Comparison of ENCODE assay signal across 8 mouse cellular contexts in genomic region chr19:9982151-9982851, GRCm38 (mm10). TPM values are rescaled to one million over a fixed set of nuclear protein-coding genes. Genes with fewer than 3 reads are reported as not detected.
A peak's percentile ranks its signal among the peaks of the same experiment; 100 is the strongest.
DNase-seq lines count a peak whose midpoint lies in the region; ATAC-seq and TF ChIP-seq lines count a peak whose summit lies in the region.

No protein-coding gene starts in this region.

- H3K9me3 ChIP-seq in heart, embryonic 11.5 days (replicated peaks; ENCODE audit: control insufficient read depth, low read length) = no peaks in the 10 kb centered on the region
- H3K9me3 ChIP-seq in kidney, embryonic 16.5 days (ENCODE audit: low read length) = no peaks in the 10 kb centered on the region

- H3K27me3 ChIP-seq in heart, embryonic 11.5 days (ENCODE audit: control insufficient read depth, insufficient read depth, low read length) = no peaks in the 10 kb centered on the region
- H3K27me3 ChIP-seq in kidney, embryonic 16.5 days (ENCODE audit: insufficient read depth, low read length) = no peaks in the 10 kb centered on the region
- no peaks in the 10 kb centered on the region for H3K27me3 ChIP-seq in liver, adult 2 months (ENCODE audit: control insufficient read depth, insufficient read depth, low read length)
- no peaks in the 10 kb centered on the region for H3K27me3 ChIP-seq in myocyte (ENCODE audit: control insufficient read depth, insufficient read depth, insufficient read length)
- H3K27me3 ChIP-seq in splenic B cell, adult 2 months (ENCODE audit: control insufficient read depth, insufficient read depth, low read length, poor library complexity, severe bottlenecking) = no peaks in the 10 kb centered on the region

- peak; percentile 96 to 97 for DNase-seq in B cell, adult 2 months
- peak; percentile 99 for DNase-seq in brain, adult 2 months (ENCODE audit: low read depth, low spot score)
- peak; percentile 85 for DNase-seq in liver, adult 2 months (ENCODE audit: extremely low read depth, low read depth, low spot score)
- DNase-seq in splenic B cell, adult 2 months (ENCODE audit: low read depth, low spot score) = peak; percentile 99

- H3K4me1 ChIP-seq in heart, embryonic 11.5 days (ENCODE audit: control insufficient read depth, insufficient read depth, low read length) = peaks cover 24% of the 10 kb centered on the region
- peaks cover 27% of the 10 kb centered on the region for H3K4me1 ChIP-seq in kidney, embryonic 16.5 days (ENCODE audit: insufficient read depth, low read length)
- H3K4me1 ChIP-seq in liver, adult 2 months (ENCODE audit: control insufficient read depth, insufficient read depth, low read length) = peaks cover 31% of the 10 kb centered on the region

- H3ac ChIP-seq in myocyte (ENCODE audit: control insufficient read depth, insufficient read length) = peak overlapping the region; percentile 69

- H3K79me2 ChIP-seq in liver, adult 2 months (ENCODE audit: control insufficient read depth, insufficient read depth, low read length) = peaks cover 7% of the 10 kb centered on the region; the same call in 1 of the 2 replicates
- peaks cover 23% of the 10 kb centered on the region for H3K79me2 ChIP-seq in myocyte (ENCODE audit: control insufficient read depth, insufficient read depth)

- TF ChIP-seq POLR2A in liver, adult 2 months (IDR thresholded peaks at IDR 0.05; ENCODE audit: extremely low read depth, insufficient read depth, low read length) = peak; percentile 98
- TF ChIP-seq POLR2A in myocyte (IDR thresholded peaks at IDR 0.05; ENCODE audit: insufficient read length, low read depth) = peak; percentile 94

- WGBS in heart, embryonic 11.5 days (ENCODE audit: insufficient replicate concordance) = under 1% methylated on average over 59 of the region's 59 CpGs
- under 1% methylated on average over 58 of the region's 59 CpGs for WGBS in kidney, embryonic 16.5 days
- 1% methylated on average over 59 of the region's 59 CpGs for WGBS in liver, adult 2 months

- peak overlapping the region; percentile 94 for H3K9ac ChIP-seq in heart, embryonic 11.5 days (ENCODE audit: low read depth, low read length)
- peak overlapping the region; percentile 93 for H3K9ac ChIP-seq in kidney, embryonic 16.5 days (replicated peaks; ENCODE audit: low read length)
- peak overlapping the region; percentile 99 for H3K9ac ChIP-seq in liver, adult 2 months (ENCODE audit: low read depth, low read length)

- H3K36me3 ChIP-seq in heart, embryonic 11.5 days (ENCODE audit: control insufficient read depth, insufficient read depth, low read length) = peaks cover 18% of the 10 kb centered on the region
- H3K36me3 ChIP-seq in kidney, embryonic 16.5 days (ENCODE audit: insufficient read depth, low read length) = peaks cover 20% of the 10 kb centered on the region
- peaks cover 22% of the 10 kb centered on the region for H3K36me3 ChIP-seq in liver, adult 2 months (ENCODE audit: control insufficient read depth, insufficient read depth, low read length)
- H3K36me3 ChIP-seq in myocyte (ENCODE audit: control insufficient read depth, insufficient read depth) = peaks cover 27% of the 10 kb centered on the region
- peaks cover 12% of the 10 kb centered on the region for H3K36me3 ChIP-seq in splenic B cell, adult 2 months (ENCODE audit: control insufficient read depth, insufficient read depth, low read length, poor library complexity, severe bottlenecking)

- peak overlapping the region; percentile 90 for H3K4me3 ChIP-seq in heart, embryonic 11.5 days (ENCODE audit: low read depth, low read length)
- H3K4me3 ChIP-seq in kidney, embryonic 16.5 days (ENCODE audit: low read length) = peak overlapping the region; percentile 95
- peak overlapping the region; percentile 93 for H3K4me3 ChIP-seq in liver, adult 2 months (ENCODE audit: insufficient read depth, low read depth, low read length)
- H3K4me3 ChIP-seq in myocyte = peak overlapping the region; percentile 74

- peak; percentile 76 for ATAC-seq in erythroblast, adult 5-6 weeks (replicated peaks; ENCODE audit: low FRiP score, poor library complexity, severe bottlenecking)
- peak; percentile 95 for ATAC-seq in heart, embryonic 11.5 days (replicated peaks; ENCODE audit: insufficient number of reproducible peaks, low FRiP score, low TSS enrichment)
- ATAC-seq in kidney, embryonic 16.5 days (ENCODE audit: low FRiP score, low TSS enrichment) = peak; percentile 98

- peak overlapping the region; percentile 91 for H3K4me2 ChIP-seq in heart, embryonic 11.5 days
- peak overlapping the region; percentile 93 for H3K4me2 ChIP-seq in kidney, embryonic 16.5 days (replicated peaks; ENCODE audit: low read depth, low read length)
- H3K4me2 ChIP-seq in myocyte (ENCODE audit: low read depth) = peak overlapping the region; percentile 87

- H3K27ac ChIP-seq in heart, embryonic 11.5 days (ENCODE audit: low read depth, low read length) = peak overlapping the region; percentile 98
- peak overlapping the region; percentile 98 for H3K27ac ChIP-seq in kidney, embryonic 16.5 days (ENCODE audit: low read length)
- H3K27ac ChIP-seq in liver, adult 2 months (replicated peaks; ENCODE audit: insufficient read depth, low read depth, low read length) = peak overlapping the region; percentile 97

- no peak for TF ChIP-seq CTCF in liver, adult 2 months (IDR thresholded peaks at IDR 0.05; ENCODE audit: low read depth, low read length)

TF ChIP-seq in myocyte, 11 proteins besides CTCF, POLR2A, EP300 and RAD21:
- TF ChIP-seq USF1 (IDR thresholded peaks at IDR 0.05; ENCODE audit: low read depth) = no peak
- TF ChIP-seq POLR2AphosphoS2 (IDR thresholded peaks at IDR 0.05; ENCODE audit: insufficient read length, low read depth) = peak; percentile 93
- 0 out of 2 replicates have a peak, but pooled peaks have one; percentile 14 for TF ChIP-seq CEBPB (IDR thresholded peaks at IDR 0.05; ENCODE audit: insufficient read depth, poor library complexity, severe bottlenecking)
- no peak for TF ChIP-seq MAX (IDR thresholded peaks at IDR 0.05; ENCODE audit: low read depth)
- TF ChIP-seq SRF (IDR thresholded peaks at IDR 0.05; ENCODE audit: control insufficient read depth, insufficient read length, low read depth) = peak; percentile 72
- no peak for TF ChIP-seq TCF3 (IDR thresholded peaks at IDR 0.05; ENCODE audit: insufficient read length, low read depth)
- peak in 1 of 3 experiments; percentile 41 for TF ChIP-seq MYOD1 (IDR thresholded peaks at IDR 0.05; ENCODE audit: control insufficient read depth in 1 of 3, insufficient read length in 2 of 3, low read depth in 2 of 3)
- TF ChIP-seq TCF12 (IDR thresholded peaks at IDR 0.05; ENCODE audit: insufficient read depth, poor library complexity, severe bottlenecking) = no peak
- TF ChIP-seq E2F4 (IDR thresholded peaks at IDR 0.05; ENCODE audit: insufficient read depth) = no peak
- no peak for TF ChIP-seq MYOG (IDR thresholded peaks at IDR 0.05; ENCODE audit: control insufficient read depth in 1 of 3, insufficient read depth in 1 of 3, insufficient read length in 2 of 3, low read depth in 2 of 3)
- no peak for TF ChIP-seq REST (IDR thresholded peaks at IDR 0.05; ENCODE audit: insufficient read depth, insufficient read length)

RNA-seq across cellular contexts. Expression of gene Fth1, which starts 1.9 kb away (rescaled TPM):
- 939 and 1,145 TPM in 2 replicates for total RNA-seq in erythroblast, adult 5-6 weeks (2015; ENCODE audit: low replicate concordance)
- total RNA-seq in erythroblast, adult 5-6 weeks (2017; ENCODE audit: low replicate concordance) = 1,067 and 1,257 TPM in 2 replicates
- 1,994 and 2,294 TPM in 2 replicates for polyA plus RNA-seq in heart, embryonic 11.5 days (2014; fragmentation: Nextera tagmentation; extraction: Ambion mirVana)
- polyA plus RNA-seq in kidney, embryonic 16.5 days (2015; fragmentation: Nextera tagmentation; extraction: Ambion mirVana) = 1,651 and 1,666 TPM in 2 replicates
- 1,154 and 1,241 TPM in 2 replicates for total RNA-seq in liver, adult 2 months (2014; rRNA removed)
- polyA plus RNA-seq in liver, adult 2 months (2012; rRNA removed) = 7,340 and 8,771 TPM in 2 replicates
- polyA plus RNA-seq in myocyte (2012; fragmentation: generic; extraction: Trizol) = 6,603 TPM

RNA-seq across cellular contexts. Expression of gene Best1, which starts 19.1 kb away (rescaled TPM):
- total RNA-seq in erythroblast, adult 5-6 weeks (2015; ENCODE audit: low replicate concordance) = not detected in 2 replicates
- total RNA-seq in erythroblast, adult 5-6 weeks (2017; ENCODE audit: low replicate concordance) = not detected in 2 replicates
- 0.10 and 0.41 TPM in 2 replicates for polyA plus RNA-seq in heart, embryonic 11.5 days (2014; fragmentation: Nextera tagmentation; extraction: Ambion mirVana)
- polyA plus RNA-seq in kidney, embryonic 16.5 days (2015; fragmentation: Nextera tagmentation; extraction: Ambion mirVana) = 1.4 and 1.9 TPM in 2 replicates
- not detected in 2 replicates for total RNA-seq in liver, adult 2 months (2014; rRNA removed)
- 0.05 TPM in 1 of 2 replicates, not detected in the other for polyA plus RNA-seq in liver, adult 2 months (2012; rRNA removed)
- 6.6 TPM for polyA plus RNA-seq in myocyte (2012; fragmentation: generic; extraction: Trizol)

RNA-seq across cellular contexts. Expression of gene Rab3il1, which starts 19.2 kb away (rescaled TPM):
- total RNA-seq in erythroblast, adult 5-6 weeks (2015; ENCODE audit: low replicate concordance) = 263 and 307 TPM in 2 replicates
- 530 and 535 TPM in 2 replicates for total RNA-seq in erythroblast, adult 5-6 weeks (2017; ENCODE audit: low replicate concordance)
- polyA plus RNA-seq in heart, embryonic 11.5 days (2014; fragmentation: Nextera tagmentation; extraction: Ambion mirVana) = 50.8 and 54.0 TPM in 2 replicates
- polyA plus RNA-seq in kidney, embryonic 16.5 days (2015; fragmentation: Nextera tagmentation; extraction: Ambion mirVana) = 32.0 and 34.6 TPM in 2 replicates
- 3.1 and 4.0 TPM in 2 replicates for total RNA-seq in liver, adult 2 months (2014; rRNA removed)
- polyA plus RNA-seq in liver, adult 2 months (2012; rRNA removed) = 3.1 and 3.8 TPM in 2 replicates
- 15.2 TPM for polyA plus RNA-seq in myocyte (2012; fragmentation: generic; extraction: Trizol)

RNA-seq across cellular contexts. Expression of gene Fads3, which starts 59.1 kb away (rescaled TPM):
- 1.7 and 12.1 TPM in 2 replicates for total RNA-seq in erythroblast, adult 5-6 weeks (2015; ENCODE audit: low replicate concordance)
- total RNA-seq in erythroblast, adult 5-6 weeks (2017; ENCODE audit: low replicate concordance) = 9.3 and 18.5 TPM in 2 replicates
- polyA plus RNA-seq in heart, embryonic 11.5 days (2014; fragmentation: Nextera tagmentation; extraction: Ambion mirVana) = 15.8 and 17.9 TPM in 2 replicates
- 30.1 and 36.5 TPM in 2 replicates for polyA plus RNA-seq in kidney, embryonic 16.5 days (2015; fragmentation: Nextera tagmentation; extraction: Ambion mirVana)
- total RNA-seq in liver, adult 2 months (2014; rRNA removed) = 1.4 and 2.8 TPM in 2 replicates
- 4.8 TPM in 2 replicates for polyA plus RNA-seq in liver, adult 2 months (2012; rRNA removed)
- polyA plus RNA-seq in myocyte (2012; fragmentation: generic; extraction: Trizol) = 557 TPM

Comparison
In these comparisons a context has a peak if more than half of its experiments do, and no peak if none do; other contexts are left out.
1. Peak in every context shown above with its lines: DNase-seq, ATAC-seq, H3K4me3 ChIP-seq and H3K27ac ChIP-seq.